Mouse (Mus musculus) CH12.LX (cell line): ENCODE data around the gene Uggt2. TPM values are rescaled to one million over a fixed set of nuclear protein-coding genes. Genes with fewer than 3 reads are reported as not detected.

Experiments
- DNase-seq: peaks from one replicate; pipeline ENCODE4 v3.0.0-alpha.2; 2013; ENCODE audit errors: extremely low read depth
- H3K27ac ChIP-seq: 2 replicates; pipeline ENCODE4 v1.5.1; 2012; ENCODE audit warnings: low read depth, mild to moderate bottlenecking, control low read depth, moderate library complexity; ENCODE audit not compliant: insufficient read depth
- H3K27me3 ChIP-seq: replicated peaks from 2 replicates; pipeline ENCODE3; 2012; ENCODE audit warnings: inconsistent platforms
- H3K36me3 ChIP-seq, 2 experiments: replicated peaks in 1 of 2; 2 replicates each; pipeline versions ENCODE3 to v1.6.1; 2012; ENCODE audit warnings: inconsistent platforms in 1 of 2, low read length in 1 of 2, mild to moderate bottlenecking in 1 of 2, mixed read lengths in 1 of 2, moderate library complexity in 1 of 2; ENCODE audit not compliant: control insufficient read depth in 1 of 2, insufficient read depth in 1 of 2
- H3K4me1 ChIP-seq, 2 experiments: 2 replicates each; pipeline ENCODE4 v1.6.1; 2012; ENCODE audit warnings: inconsistent platforms in 1 of 2, moderate library complexity in 1 of 2; ENCODE audit not compliant: insufficient read depth in 2 of 2, control insufficient read depth in 1 of 2
- H3K4me2 ChIP-seq: 2 replicates; pipeline ENCODE4 v1.6.1; 2012; ENCODE audit warnings: low read depth, mild to moderate bottlenecking, control low read depth; ENCODE audit not compliant: poor library complexity, insufficient read depth, severe bottlenecking
- H3K4me3 ChIP-seq, 3 experiments: fragments of 150-350 bp in 1 of 3; sonication (generic) in 1 of 3; replicated peaks in 1 of 3; 2 replicates each; pipeline versions ENCODE3 to v1.5.1; 2011 to 2012; ENCODE audit warnings: low read depth in 2 of 3, low read length in 2 of 3, mild to moderate bottlenecking in 2 of 3, moderate library complexity in 2 of 3, control low read depth in 1 of 3, improper control_type of control experiment in 1 of 3, inconsistent platforms in 1 of 3, mixed read lengths in 1 of 3; ENCODE audit not compliant: poor library complexity in 1 of 3
- H3K79me2 ChIP-seq: replicated peaks from 2 replicates; pipeline ENCODE4 v1.6.1; 2012; ENCODE audit warnings: mild to moderate bottlenecking, moderate library complexity; ENCODE audit not compliant: control insufficient read depth, poor library complexity, insufficient read depth, severe bottlenecking; ENCODE audit errors: extremely low read depth
- H3K9ac ChIP-seq: 2 replicates; pipeline ENCODE4 v1.6.1; 2012; ENCODE audit warnings: low read depth, mild to moderate bottlenecking, control low read depth, moderate library complexity; ENCODE audit not compliant: insufficient read depth
- H3K9me3 ChIP-seq: replicated peaks from 2 replicates; pipeline ENCODE3; 2012; ENCODE audit warnings: low read length, inconsistent platforms, mixed read lengths
- BHLHE40 ChIP-seq: IDR thresholded peaks from 2 replicates; pipeline ENCODE4 v1.6.1; 2011; ENCODE audit warnings: mild to moderate bottlenecking, low read depth, low read length, improper control_type of control experiment
- CHD1 ChIP-seq: IDR thresholded peaks from 2 replicates; pipeline ENCODE4 v1.6.1; 2012; ENCODE audit warnings: low read depth, low read length, improper control_type of control experiment, inconsistent platforms
- CTCF ChIP-seq, 2 experiments: IDR thresholded peaks in 1 of 2; conservative IDR thresholded peaks in 1 of 2; 2 replicates each; pipeline ENCODE4 v1.5.1; 2011 to 2012; ENCODE audit warnings: low read depth in 2 of 2, low read length in 2 of 2, improper control_type of control experiment in 1 of 2, inconsistent platforms in 1 of 2, mild to moderate bottlenecking in 1 of 2, moderate library complexity in 1 of 2
- E2F4 ChIP-seq: IDR thresholded peaks from 2 replicates; pipeline ENCODE4 v1.6.1; 2011; ENCODE audit warnings: low read depth, low read length, improper control_type of control experiment; ENCODE audit not compliant: insufficient replicate concordance
- EP300 ChIP-seq: IDR thresholded peaks from 2 replicates; pipeline ENCODE4 v1.6.1; 2011; ENCODE audit warnings: low read length, improper control_type of control experiment
- ETS1 ChIP-seq: conservative IDR thresholded peaks from 2 replicates; pipeline ENCODE4 v1.6.1; 2012; ENCODE audit warnings: low read depth, mild to moderate bottlenecking, inconsistent platforms, low read length, improper control_type of control experiment, moderate library complexity
- IRF4 ChIP-seq: IDR thresholded peaks from 2 replicates; pipeline ENCODE4 v1.6.1; 2014; ENCODE audit warnings: low read depth, mild to moderate bottlenecking, inconsistent platforms, low read length, improper control_type of control experiment
- JUND ChIP-seq: conservative IDR thresholded peaks from 2 replicates; pipeline ENCODE4 v1.6.1; 2011; ENCODE audit warnings: low read depth, low read length, improper control_type of control experiment
- KAT2A ChIP-seq: IDR thresholded peaks from 2 replicates; pipeline ENCODE4 v1.6.1; 2012; ENCODE audit warnings: low read length, improper control_type of control experiment, inconsistent platforms; ENCODE audit not compliant: insufficient replicate concordance
- MAZ ChIP-seq: IDR thresholded peaks from 2 replicates; pipeline ENCODE4 v1.6.1; 2012; ENCODE audit warnings: low read depth, mild to moderate bottlenecking, inconsistent platforms, low read length, improper control_type of control experiment, moderate library complexity
- MEF2A ChIP-seq: IDR thresholded peaks from 2 replicates; pipeline ENCODE4 v1.6.1; 2014; ENCODE audit warnings: low read depth, mild to moderate bottlenecking, inconsistent platforms, low read length, improper control_type of control experiment, borderline replicate concordance
- MXI1 ChIP-seq: IDR thresholded peaks from 2 replicates; pipeline ENCODE4 v1.6.1; 2011; ENCODE audit warnings: mild to moderate bottlenecking, low read depth, low read length, improper control_type of control experiment
- NELFE ChIP-seq: IDR thresholded peaks from 2 replicates; pipeline ENCODE4 v1.6.1; 2011; ENCODE audit warnings: low read depth, low read length, improper control_type of control experiment
- PAX5 ChIP-seq: IDR thresholded peaks from 2 replicates; pipeline ENCODE4 v1.6.1; 2012; ENCODE audit warnings: low read length, inconsistent platforms, mixed read lengths
- RAD21 ChIP-seq: IDR thresholded peaks from 2 replicates; pipeline ENCODE4 v1.6.1; 2011; ENCODE audit warnings: low read depth, mild to moderate bottlenecking, low read length, improper control_type of control experiment, moderate library complexity
- SMC3 ChIP-seq: IDR thresholded peaks from 2 replicates; pipeline ENCODE4 v1.6.1; 2011; ENCODE audit warnings: low read depth, low read length, improper control_type of control experiment
- UBTF ChIP-seq: IDR thresholded peaks from 2 replicates; pipeline ENCODE4 v1.6.1; 2012; ENCODE audit warnings: low read depth, mild to moderate bottlenecking, inconsistent platforms, low read length, improper control_type of control experiment, moderate library complexity
- USF2 ChIP-seq: conservative IDR thresholded peaks from 2 replicates; pipeline ENCODE4 v1.6.1; 2011; ENCODE audit warnings: low read depth, low read length, improper control_type of control experiment
- ZC3H11A ChIP-seq: IDR thresholded peaks from 2 replicates; pipeline ENCODE4 v1.6.1; 2012; ENCODE audit warnings: low read depth, mild to moderate bottlenecking, inconsistent platforms, low read length, improper control_type of control experiment
- ZNF384 ChIP-seq: IDR thresholded peaks from 2 replicates; pipeline ENCODE4 v1.6.1; 2012; ENCODE audit warnings: low read depth, low read length, improper control_type of control experiment, inconsistent platforms
- dilution Hi-C: fragments of 300-500 bp; cut with MboI; formaldehyde crosslinking; loops from 2 replicates; pipeline ENCODE4 v1.14.3; 2020; ENCODE audit warnings: low sequenced_read_pairs; ENCODE audit not compliant: extremely low pct_unique_long_range_greater_than_20kb, extremely low pct_ligation_motif_present
- in situ Hi-C: fragments of 300-500 bp; cut with MboI; formaldehyde crosslinking; loops from 3 replicates; pipeline ENCODE4 v1.14.3; 2019; ENCODE audit warnings: low sequenced_read_pairs, low pct_ligation_motif_present, low pct_unique_long_range_greater_than_20kb, mixed read lengths
- polyA plus RNA-seq: library from polyadenylated mRNA; unstranded; fragments of >175 nt; gene quantifications from 2 replicates; pipeline ENCODE4 v1.2.1, GENCODE M21; 2012; ENCODE audit warnings: low read depth; ENCODE audit not compliant: insufficient read length
- total RNA-seq, 2 experiments: library from RNA; depleted of rRNA; stranded (reverse); fragments of 300-350 nt in 1 of 2; fragments of >200 nt in 1 of 2; gene quantifications; 2 replicates each; pipeline ENCODE4 v1.2.3; 2012 to 2014

Uggt2 gene
- total and polyA plus RNA-seq, 3 experiments, result 0.42 to 1.2 (median 1.0) TPM

GRCm38 (mm10) chr14:118940796-118941495 is 158.3 kb downstream of the Uggt2 start:
- peaks cover 0 to 47% of the 10 kb centered on the region in 2 experiments; a peak in 2 of 4 replicates for H3K4me1 ChIP-seq
- H3K27ac ChIP-seq, result no peak overlapping the region
- no peaks in the 10 kb centered on the region for H3K27me3 ChIP-seq
- no peak overlapping the region for H3K4me2 ChIP-seq
- in situ Hi-C loops (no loop called here), dilution Hi-C loops (no loop called here)
- no peak overlapping the region for H3K4me3 ChIP-seq
- H3K36me3 ChIP-seq, result peaks cover 0 to 14% of the 10 kb centered on the region in 2 experiments
- TF ChIP-seq UBTF, result no peak
- TF ChIP-seq PAX5, result no peak
- TF ChIP-seq ZC3H11A, result no peak
- no peak for TF ChIP-seq IRF4
- TF ChIP-seq EP300, result no peak
- no peak for TF ChIP-seq KAT2A
- TF ChIP-seq SMC3, result no peak
- no peak for TF ChIP-seq RAD21
- no peak for TF ChIP-seq MEF2A
- TF ChIP-seq CHD1, result no peak
- no peak for TF ChIP-seq USF2
- TF ChIP-seq ZNF384, result no peak
- no peak for TF ChIP-seq CTCF (conservative IDR thresholded peaks at IDR 0.05 in 1 of 2, IDR thresholded peaks at IDR 0.05 in 1 of 2; ENCODE audit: low read depth in 2 of 2, low read length in 2 of 2)
- no peak for TF ChIP-seq BHLHE40
- TF ChIP-seq NELFE, result no peak
- TF ChIP-seq MXI1, result no peak
- TF ChIP-seq MAZ, result no peak
- no peak for TF ChIP-seq E2F4
- no peak for TF ChIP-seq JUND
- TF ChIP-seq ETS1, result no peak
- no peaks in the 10 kb centered on the region for H3K9me3 ChIP-seq
- H3K9ac ChIP-seq, result no peak overlapping the region
- H3K79me2 ChIP-seq, result peaks cover 26% of the 10 kb centered on the region
- DNase-seq, result no peak

GRCm38 (mm10) chr14:118938551-118938950 is 160.7 kb downstream of the Uggt2 start:
- Histone ChIP-seq H3K27ac (no peak overlapping the region), H3K9ac (peak overlapping the region; percentile 92), H3K4me1 (peaks cover 4 to 42% of the 10 kb centered on the region in 2 experiments; a peak in 3 of 4 replicates), H3K79me2 (peaks cover 17% of the 10 kb centered on the region), H3K4me2 (peak overlapping the region; percentile 83), H3K36me3 (peaks cover 0 to 6% of the 10 kb centered on the region in 2 experiments), H3K27me3 (no peaks in the 10 kb centered on the region), H3K4me3 (peak overlapping the region; percentile 72 to 99 (median 95)), H3K9me3 (no peaks in the 10 kb centered on the region)
- in situ Hi-C loops (no loop called here), dilution Hi-C loops (no loop called here)
- no peak for DNase-seq
- TF ChIP-seq KAT2A (no peak), ZNF384 (peak; percentile 54; the same call in 1 of the 2 replicates), CHD1 (peak; percentile 19; the same call in 1 of the 2 replicates), IRF4 (no peak)
